Mouse (Mus musculus) liver, embryonic 14.5 days (tissue): Measurements from ENCODE around the gene Syvn1. TPM values are rescaled to one million over a fixed set of nuclear protein-coding genes. Genes with fewer than 3 reads are reported as not detected.
A peak's percentile ranks its signal among the peaks of the same experiment; 100 is the strongest.

Experiments used
- ATAC-seq: fragments of 200-750 bp; cut with Nextera tagmentation; 2 replicates; pipeline ENCODE4 v1.8.0; 2017; ENCODE audit warnings: moderate number of reproducible peaks, mild to moderate bottlenecking, moderate library complexity; ENCODE audit not compliant: insufficient read depth
- DNase-seq, 3 experiments: peaks; one replicate each; pipeline ENCODE4 v3.0.0-alpha.2; 2012 to 2013; ENCODE audit warnings: low read depth in 3 of 3, low spot score in 3 of 3
- H3K27ac ChIP-seq: fragments of 300-500 bp; sonication (generic); 2 replicates; pipeline ENCODE4 v1.5.1; 2014; ENCODE audit warnings: moderate library complexity, mild to moderate bottlenecking, control low read depth, inconsistent platforms
- H3K27me3 ChIP-seq: fragments of 300-500 bp; sonication (generic); 2 replicates; pipeline ENCODE4 v1.6.1; 2014; ENCODE audit warnings: mild to moderate bottlenecking, low read length, moderate library complexity; ENCODE audit not compliant: control insufficient read depth, insufficient read depth
- H3K36me3 ChIP-seq: fragments of 300-500 bp; sonication (generic); replicated peaks from 2 replicates; pipeline ENCODE4 v1.6.1; 2014; ENCODE audit warnings: low read depth; ENCODE audit not compliant: control insufficient read depth, insufficient read depth
- H3K4me1 ChIP-seq, 2 experiments: fragments of 200-500 bp in 1 of 2; fragments of 300-500 bp in 1 of 2; sonication (generic) in 1 of 2; replicated peaks; 2 replicates each; pipeline ENCODE4 v1.6.1; 2012 to 2014; ENCODE audit warnings: antibody characterized with exemption in 1 of 2, inconsistent platforms in 1 of 2, low read length in 1 of 2; ENCODE audit not compliant: control insufficient read depth in 2 of 2, insufficient read depth in 2 of 2
- H3K4me2 ChIP-seq: fragments of 300-500 bp; sonication (generic); 2 replicates; pipeline ENCODE4 v1.6.1; 2014; ENCODE audit warnings: low read depth, mild to moderate bottlenecking, control low read depth, moderate library complexity
- H3K4me3 ChIP-seq, 2 experiments: fragments of 200-500 bp in 1 of 2; fragments of 300-500 bp in 1 of 2; sonication (generic) in 1 of 2; 2 replicates each; pipeline ENCODE4 v1.5.1; 2012 to 2014; ENCODE audit warnings: low read depth in 2 of 2, low read length in 2 of 2, mild to moderate bottlenecking in 2 of 2, control low read depth in 1 of 2, inconsistent platforms in 1 of 2, moderate library complexity in 1 of 2; ENCODE audit not compliant: insufficient read depth in 1 of 2
- H3K9ac ChIP-seq: fragments of 300-500 bp; sonication (generic); replicated peaks from 2 replicates; pipeline ENCODE4 v1.6.1; 2014; ENCODE audit warnings: mild to moderate bottlenecking, control low read depth, moderate library complexity
- H3K9me3 ChIP-seq: fragments of 300-500 bp; sonication (generic); 2 replicates; pipeline ENCODE4 v1.6.1; 2016; ENCODE audit warnings: low read length, mixed read lengths; ENCODE audit not compliant: control insufficient read depth
- CTCF ChIP-seq: IDR thresholded peaks from 2 replicates; pipeline ENCODE4 v1.5.1; 2016; ENCODE audit warnings: antibody characterized with exemption, low read depth, control low read depth
- EP300 ChIP-seq: IDR thresholded peaks from 2 replicates; pipeline ENCODE4 v1.6.1; 2016; ENCODE audit warnings: antibody characterized with exemption, low read depth
- WGBS: fragments of 180-500 bp; shearing (Covaris S2); extraction: QIAGEN DNeasy Blood & Tissue Kit; methylation state at CpG from one replicate; pipeline ENCODE4 v1.1.7; 2014; ENCODE audit not compliant: insufficient replicate concordance; 5-methylcytosine and 5-hydroxymethylcytosine counted together
- polyA plus RNA-seq, 2 experiments: library from polyadenylated mRNA; depleted of rRNA in 1 of 2; stranded (reverse) in 1 of 2; unstranded in 1 of 2; fragments of >200 nt; fragmentation: Nextera tagmentation in 1 of 2; extraction: Ambion mirVana in 1 of 2; gene quantifications; 2 replicates each; pipeline versions ENCODE4 v1.2.1 to v1.2.3; 2012 to 2014

Gene Syvn1
- polyA plus RNA-seq, 2 experiments = 9.7 to 11.5 TPM

- TF ChIP-seq CTCF = no peak
- TF ChIP-seq EP300 = no peak
- Histone ChIP-seq H3K9me3 (no peaks in the 10 kb centered on the region), H3K4me3 (no peak overlapping the region), H3K27ac (no peak overlapping the region), H3K36me3 (peaks cover 51% of the 10 kb centered on the region), H3K4me2 (no peak overlapping the region), H3K27me3 (no peaks in the 10 kb centered on the region), H3K9ac (no peak overlapping the region), H3K4me1 (peaks cover 6 to 9% of the 10 kb centered on the region in 2 experiments)
- ATAC-seq = no peak
- 85% methylated on average over 8 of the region's 8 CpGs for WGBS
- no peak for DNase-seq
These were observed 37.2 kb upstream of the Syvn1 start for GRCm38 (mm10) chr19:6009137-6009536.

DNA sequence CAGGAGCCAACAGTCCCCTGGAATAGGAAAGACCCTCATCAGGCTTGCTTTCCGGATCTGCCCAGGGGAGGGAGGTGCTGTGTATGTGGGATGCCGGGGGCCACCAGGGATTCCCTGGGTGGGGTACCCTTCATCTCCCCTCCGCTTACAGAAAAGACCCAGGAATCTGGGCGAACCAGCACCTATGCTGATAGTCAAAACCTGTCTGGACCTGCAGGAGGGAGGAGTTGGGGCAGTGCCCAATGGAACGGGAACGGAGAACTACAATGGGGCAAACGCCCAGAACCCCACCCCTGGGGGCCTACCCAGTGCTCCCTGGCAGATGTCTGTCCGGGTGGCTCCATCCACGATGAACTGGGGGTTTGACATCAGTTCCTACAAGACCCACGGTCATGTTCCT, 32.7 kb upstream of the Syvn1 start:
- Histone ChIP-seq H3K9me3 (no peaks in the 10 kb centered on the region), H3K4me3 (peak overlapping the region; percentile 74 to 89; a peak in 3 of 4 replicates), H3K9ac (peak overlapping the region; percentile 89), H3K36me3 (peaks cover 27% of the 10 kb centered on the region), H3K4me2 (peak overlapping the region; percentile 90), H3K27ac (no peak overlapping the region), H3K4me1 (peaks cover 23 to 37% of the 10 kb centered on the region in 2 experiments), H3K27me3 (no peaks in the 10 kb centered on the region)
- DNase-seq (no peak), ATAC-seq (no peak)
- TF ChIP-seq CTCF (no peak), EP300 (no peak)
- 76% methylated on average over 10 of the region's 10 CpGs for WGBS

DNA sequence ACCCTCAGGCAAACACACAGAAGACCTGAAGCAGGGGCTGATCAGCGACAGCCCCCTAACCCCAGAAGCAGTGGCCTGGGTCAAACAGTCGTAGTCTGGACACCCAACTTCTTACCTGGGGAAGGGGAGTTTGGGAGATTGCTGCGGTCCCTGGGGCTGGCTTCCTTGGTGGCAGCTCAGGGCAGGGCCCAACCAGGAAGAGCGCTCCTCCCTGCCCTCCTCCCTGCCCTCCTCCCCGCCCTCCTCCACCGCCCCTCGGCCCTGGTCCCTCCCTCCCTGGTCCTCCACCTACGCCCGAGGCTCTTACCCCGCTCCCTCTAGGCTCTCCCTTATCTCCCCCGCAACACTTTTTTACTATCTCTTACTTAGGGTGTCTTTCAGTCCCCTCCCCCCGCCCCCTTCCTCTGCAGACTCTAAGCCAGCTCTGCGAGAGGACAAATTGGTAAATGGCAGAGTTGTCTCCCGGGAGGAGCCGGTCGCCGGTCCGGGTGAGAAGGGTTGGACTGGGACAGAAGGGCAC, 31.3 kb upstream of the Syvn1 start:
- WGBS = 0% methylated on average over 18 of the region's 18 CpGs
- H3K4me1 ChIP-seq = peaks cover 23 to 41% of the 10 kb centered on the region in 2 experiments
- peak; percentile 94 for ATAC-seq

DNA sequence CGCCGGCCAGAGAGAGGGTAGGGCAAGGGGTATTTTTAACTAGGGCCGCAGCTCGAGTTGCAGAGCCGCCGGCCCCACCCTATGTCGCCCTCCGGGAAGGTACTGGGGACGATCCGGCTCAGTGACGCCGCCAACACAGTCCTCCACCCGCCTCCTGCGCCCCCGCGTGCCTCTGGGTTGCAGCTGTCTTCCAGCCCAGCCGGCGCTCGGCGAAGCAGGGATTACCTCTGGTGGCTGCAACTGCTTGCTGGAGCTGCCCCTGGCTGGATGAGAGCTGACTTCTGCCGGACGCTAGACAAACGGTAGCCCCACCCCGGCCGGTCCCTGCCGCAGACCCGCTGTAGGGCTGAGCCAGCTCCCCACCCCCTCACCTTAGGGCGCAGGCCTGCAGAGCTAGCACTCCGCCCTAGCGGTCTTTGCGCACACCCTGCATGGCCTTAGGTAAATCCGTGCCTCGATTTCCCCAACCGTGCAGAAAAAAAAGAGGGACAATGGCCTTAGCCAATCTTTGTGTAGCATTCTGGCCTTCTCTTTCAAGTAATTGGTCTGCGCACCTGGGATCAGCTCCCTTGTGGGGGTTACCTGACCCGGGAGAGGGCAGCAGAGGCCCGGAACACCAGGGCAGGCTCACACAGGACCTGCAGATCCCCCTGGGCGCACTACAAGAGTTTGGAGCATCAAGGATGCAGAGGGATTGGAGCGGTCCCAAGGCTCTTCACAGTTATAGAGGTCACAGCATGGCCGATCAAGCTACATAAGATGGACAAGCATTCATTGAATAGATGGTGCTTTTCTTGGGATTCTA, 30.7 kb upstream of the Syvn1 start, which contains the start of gene Capn1:
TSS of gene Capn1 (minus strand) at position 387 of the 805 bp plus-strand sequence.
- peaks cover 23 to 41% of the 10 kb centered on the region in 2 experiments for H3K4me1 ChIP-seq
- WGBS = 3% methylated on average over 40 of the region's 40 CpGs
- TF ChIP-seq CTCF (peak; percentile 70), EP300 (no peak)

More for the DNA sequence above, 31.3 kb upstream of the Syvn1 start:
- peaks cover 18% of the 10 kb centered on the region for H3K36me3 ChIP-seq
- peak overlapping the region; percentile 74 to 89 for H3K4me3 ChIP-seq
- H3K4me2 ChIP-seq = peak overlapping the region; percentile 90
- TF ChIP-seq CTCF (no peak), EP300 (peak; percentile 69)
- peak; percentile 85 to 86 (median 86) for DNase-seq
- no peaks in the 10 kb centered on the region for H3K9me3 ChIP-seq
- H3K27me3 ChIP-seq = no peaks in the 10 kb centered on the region
- H3K27ac ChIP-seq = peak overlapping the region; percentile 85
- peak overlapping the region; percentile 89 for H3K9ac ChIP-seq

GRCm38 (mm10) chr19:6016532-6016931, 29.8 kb upstream of the Syvn1 start:
- peaks cover 5% of the 10 kb centered on the region for H3K36me3 ChIP-seq
- ATAC-seq (no peak), DNase-seq (no peak)
- peak overlapping the region; percentile 85 for H3K27ac ChIP-seq
- peak overlapping the region; percentile 90 for H3K4me2 ChIP-seq
- TF ChIP-seq CTCF (peak; percentile 44), EP300 (no peak)
- H3K9me3 ChIP-seq = no peaks in the 10 kb centered on the region
- 49% methylated on average over 7 of the region's 7 CpGs for WGBS
- no peaks in the 10 kb centered on the region for H3K27me3 ChIP-seq
- H3K4me3 ChIP-seq = peak overlapping the region; percentile 74 to 89; a peak in 3 of 4 replicates
- H3K4me1 ChIP-seq = peaks cover 23 to 41% of the 10 kb centered on the region in 2 experiments
- peak overlapping the region; percentile 81 for H3K9ac ChIP-seq

More for the DNA sequence above, 30.7 kb upstream of the Syvn1 start, which contains the start of gene Capn1:
- H3K4me2 ChIP-seq = peak within 1 kb of the TSS; percentile 90
- H3K27me3 ChIP-seq = no peaks in the 10 kb centered on the region
- peak in 1 of 3 experiments; percentile 57 for DNase-seq
- peaks cover 11% of the 10 kb centered on the region for H3K36me3 ChIP-seq
- H3K4me3 ChIP-seq = peak within 1 kb of the TSS; percentile 74 to 89
- H3K27ac ChIP-seq = peak within 1 kb of the TSS; percentile 85
- H3K9ac ChIP-seq = peak within 1 kb of the TSS; percentile 89
- no peaks in the 10 kb centered on the region for H3K9me3 ChIP-seq
- peak; percentile 73 for ATAC-seq
